Mouse (Mus musculus) liver, embryonic 14 days (tissue): ENCODE measurements around the gene Gm12216. TPM values are rescaled to one million over a fixed set of nuclear protein-coding genes. Genes with fewer than 3 reads are reported as not detected.

Source experiments
- polyA plus RNA-seq: library from polyadenylated mRNA; depleted of rRNA; stranded (reverse); fragments of >200 nt; gene quantifications from 2 replicates; pipeline ENCODE4 v1.2.3, GENCODE M21; 2012; rRNA removed

Gm12216 gene
- polyA plus RNA-seq: 0.10 TPM in 1 of 2 replicates, not detected in the other

DNA sequence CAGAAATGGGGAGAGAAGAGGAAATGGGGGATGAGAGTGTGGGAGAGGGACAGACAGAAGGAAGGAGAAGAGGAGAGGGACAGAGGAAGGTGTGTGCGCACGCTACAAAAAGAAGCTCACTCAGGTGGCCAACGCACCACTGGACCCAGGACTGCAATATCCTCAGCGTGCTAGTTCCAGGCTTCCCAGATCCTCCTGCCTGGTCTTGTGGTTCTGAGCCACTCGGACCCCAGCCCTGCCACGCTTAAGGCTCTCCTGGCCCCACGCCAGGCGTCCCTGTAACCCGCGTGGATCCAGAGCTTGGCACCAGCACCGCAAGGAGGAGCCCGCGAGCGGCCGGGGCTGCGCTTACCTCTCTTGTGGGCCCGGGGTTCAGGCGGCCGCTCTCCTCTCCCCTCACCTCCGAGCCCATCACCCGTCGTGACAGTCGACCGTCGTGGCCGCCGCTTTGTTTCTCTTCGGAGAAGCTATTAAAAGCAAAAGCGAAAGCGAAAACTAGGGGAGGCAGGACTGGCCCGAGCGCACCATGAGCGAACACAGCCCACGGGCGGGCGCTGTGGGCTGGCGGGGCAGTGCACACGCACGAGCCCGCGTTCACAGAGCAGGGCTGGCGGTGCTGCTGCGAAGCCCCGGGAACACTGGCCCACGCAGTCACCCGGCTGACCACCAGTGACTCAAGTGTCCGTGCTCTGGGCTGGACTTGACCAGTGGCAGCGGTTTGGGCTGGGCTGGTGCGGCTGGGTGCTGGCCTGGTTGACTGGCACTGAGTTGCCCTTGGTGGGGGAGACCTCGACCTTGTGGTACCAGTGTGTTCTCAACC is at the start of gene Gm12216:
Gm12216 (minus strand) TSS at position 496 of the 820 bp plus-strand sequence.

GRCm38 (mm10) chr11:53891505-53892451 is 32.7 kb upstream of the Gm12216 start, which contains the start of gene Slc22a5:
Slc22a5 (minus strand) TSS chr11:53891660.

DNA sequence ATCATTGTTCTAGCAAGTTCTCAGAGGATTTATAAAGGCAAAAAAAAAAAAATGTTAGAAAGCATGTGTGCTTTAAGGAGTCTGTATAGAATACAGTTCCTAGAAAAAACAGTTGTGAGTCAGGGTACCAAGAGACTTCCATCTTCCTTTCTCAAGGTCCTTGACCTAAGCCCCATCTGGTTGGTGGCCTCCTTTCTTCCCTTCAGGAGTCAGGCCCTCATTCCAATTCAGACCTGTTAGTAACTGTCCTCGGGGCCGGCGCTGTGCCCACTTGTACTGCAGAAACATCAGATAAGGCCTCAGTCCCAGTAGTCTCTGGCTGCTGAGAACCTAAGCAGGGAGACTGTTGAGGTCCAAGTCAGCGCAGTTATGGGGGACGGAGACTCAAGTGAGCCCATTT is 86.0 kb downstream of the Gm12216 start, which contains the start of gene Gm17334:
Gm17334 (minus strand) TSS at position 101 of the 400 bp plus-strand sequence.

DNA sequence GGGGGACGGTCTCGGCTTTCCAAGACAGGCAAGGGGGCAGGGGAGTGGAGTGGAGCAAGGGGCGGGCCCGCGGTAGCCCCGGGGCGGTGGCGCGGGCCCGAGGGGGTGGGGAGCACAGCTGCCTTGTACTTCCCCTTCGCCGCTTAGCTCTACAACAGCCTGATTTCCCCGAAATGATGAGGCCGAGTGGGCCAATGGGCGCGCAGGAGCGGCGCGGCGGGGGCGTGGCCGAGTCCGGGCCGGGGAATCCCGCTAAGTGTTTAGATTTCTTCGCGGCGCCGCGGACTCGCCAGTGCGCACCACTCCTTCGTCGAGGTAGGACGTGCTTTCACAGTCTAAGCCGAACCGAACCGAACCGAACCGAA is 89.3 kb downstream of the Gm12216 start, which contains the start of gene Irf1:
Irf1 (plus strand) TSS at position 255 of the 365 bp plus-strand sequence.

Other genes with a start within 250 kb of the Gm12216 start
- 0.09 and 0.29 TPM in 2 replicates for gene Il4, start 240.6 kb downstream of the Gm12216 start, polyA plus RNA-seq
- gene Il13, start 224.6 kb downstream of the Gm12216 start, polyA plus RNA-seq: 0.02 TPM in 1 of 2 replicates, not detected in the other
- 5.2 and 6.0 TPM in 2 replicates for gene Rad50, start 151.9 kb downstream of the Gm12216 start, polyA plus RNA-seq
- gene Il5, start 138.5 kb downstream of the Gm12216 start, polyA plus RNA-seq: 0.02 TPM in 1 of 2 replicates, not detected in the other
- 8.5 and 9.3 TPM in 2 replicates for gene Irf1, start 89.2 kb downstream of the Gm12216 start, polyA plus RNA-seq
- gene Gm17334, start 86.1 kb downstream of the Gm12216 start, polyA plus RNA-seq: 0.05 TPM in 1 of 2 replicates, not detected in the other
- gene Slc22a5, start 32.4 kb upstream of the Gm12216 start, polyA plus RNA-seq: 1.6 and 2.0 TPM in 2 replicates
- gene Slc22a21, start 121.1 kb upstream of the Gm12216 start, polyA plus RNA-seq: 2.1 and 3.0 TPM in 2 replicates
- 20.5 and 26.4 TPM in 2 replicates for gene Slc22a4, start 168.8 kb upstream of the Gm12216 start, polyA plus RNA-seq
- 2.2 and 2.7 TPM in 2 replicates for gene Pdlim4, start 209.8 kb upstream of the Gm12216 start, polyA plus RNA-seq
- 1.9 and 2.9 TPM in 2 replicates for gene P4ha2, start 240.8 kb upstream of the Gm12216 start, polyA plus RNA-seq